Mouse (Mus musculus) c-Kit-positive CD71-negative TER-119-negative erythroid progenitor cells, embryonic 14.5 days (primary cell): Measurements from ENCODE around the gene Fam43b.
"Not testable (repeated sequence)": the region's sequence is repeated elsewhere in the genome, so short reads cannot be mapped to it uniquely, and the experiment has no call there.

Experiments used
- DNase-seq: peaks from one replicate; pipeline ENCODE4 v3.0.0-alpha.2; 2013; ENCODE audit warnings: low read depth

Fam43b gene

GRCm38 (mm10) chr4:138395971-138396645 lies at the start of gene Fam43b:
Gene Fam43b (minus strand): TSS chr4:138396528.
- no peak for DNase-seq

GRCm38 (mm10) chr4:138444941-138445340 lies 48.6 kb upstream of the Fam43b start:
- no peak for DNase-seq

GRCm38 (mm10) chr4:138440062-138440461 lies 43.7 kb upstream of the Fam43b start:
- DNase-seq = no peak

- DNase-seq = peak; percentile 81
These were observed 38.3 kb upstream of the Fam43b start, which contains the start of gene Mul1 for GRCm38 (mm10) chr4:138434347-138435316. Gene Mul1 (plus strand): TSS chr4:138434671.

GRCm38 (mm10) chr4:138431340-138431739 lies 35.0 kb upstream of the Fam43b start:
- DNase-seq = no peak

- DNase-seq = no peak
These were observed 33.5 kb upstream of the Fam43b start for GRCm38 (mm10) chr4:138429778-138430177.

GRCm38 (mm10) chr4:138426778-138427705 lies 30.7 kb upstream of the Fam43b start:
- peak; percentile 73 for DNase-seq

- not testable (repeated sequence) for DNase-seq
These were observed 29.3 kb upstream of the Fam43b start for GRCm38 (mm10) chr4:138425604-138426003.

- no peak for DNase-seq
These were observed 28.7 kb upstream of the Fam43b start for GRCm38 (mm10) chr4:138425028-138425427.

GRCm38 (mm10) chr4:138418340-138418957 lies 22.1 kb upstream of the Fam43b start:
- no peak for DNase-seq

GRCm38 (mm10) chr4:138417882-138418281 lies 21.6 kb upstream of the Fam43b start:
- DNase-seq = no peak

GRCm38 (mm10) chr4:138416414-138416813 lies 20.1 kb upstream of the Fam43b start:
- no peak for DNase-seq

- DNase-seq = no peak
These were observed 19.7 kb upstream of the Fam43b start for GRCm38 (mm10) chr4:138415991-138416390.

GRCm38 (mm10) chr4:138414725-138415124 lies 18.4 kb upstream of the Fam43b start:
- DNase-seq = no peak

GRCm38 (mm10) chr4:138411504-138412121 lies 15.3 kb upstream of the Fam43b start:
- no peak for DNase-seq

- DNase-seq = no peak
These were observed 14.7 kb upstream of the Fam43b start for GRCm38 (mm10) chr4:138411011-138411410.

- peak; percentile 49 for DNase-seq
These were observed 11.3 kb upstream of the Fam43b start for GRCm38 (mm10) chr4:138407479-138408194.

- DNase-seq = no peak
These were observed 8.5 kb upstream of the Fam43b start for GRCm38 (mm10) chr4:138404806-138405205.

- no peak for DNase-seq
These were observed 383 bp upstream of the Fam43b start for GRCm38 (mm10) chr4:138396711-138397110.
